Mouse (Mus musculus) stomach, postnatal 0 days (tissue): ENCODE results near the gene Arhgap17.

ENCODE experiments used
- CTCF ChIP-seq: IDR thresholded peaks from 2 replicates; pipeline ENCODE4 v1.5.1; 2016; ENCODE audit warnings: antibody characterized with exemption, low read depth, mild to moderate bottlenecking, moderate library complexity
- EP300 ChIP-seq: optimal IDR thresholded peaks from 2 replicates; pipeline ENCODE3; 2016; ENCODE audit warnings: antibody characterized with exemption

GRCm38 (mm10) chr7:123405619-123406018 lies 35.9 kb upstream of the Arhgap17 start:
- TF ChIP-seq CTCF (no peak), EP300 (no peak)
